Mouse (Mus musculus): ENCODE measurements around the gene Olfr356.

The Olfr356 gene

DNA sequence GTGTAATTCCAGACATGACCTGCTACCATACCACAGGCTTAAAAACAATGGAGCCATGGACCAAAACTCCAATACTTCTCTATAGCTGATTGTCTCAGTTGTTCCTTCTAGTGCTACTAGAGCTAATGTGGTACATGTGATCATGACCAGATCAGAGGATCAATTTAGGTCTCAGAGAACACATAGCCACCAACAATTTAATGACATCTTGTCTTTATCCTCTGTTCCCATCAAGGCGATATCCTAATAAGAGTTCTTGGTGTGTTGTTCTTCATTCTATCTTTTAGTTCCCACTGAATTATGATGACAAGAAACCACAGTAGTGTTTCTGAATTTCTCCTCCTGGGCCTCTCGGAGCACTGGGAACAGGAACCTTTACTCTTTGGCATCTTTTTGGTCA lies at the start of gene Olfr356:
Olfr356 (plus strand) TSS at position 301 of the 400 bp plus-strand sequence.
- no peak for DNase-seq (ENCODE audit: low spot score in 2 of 2)

DNA sequence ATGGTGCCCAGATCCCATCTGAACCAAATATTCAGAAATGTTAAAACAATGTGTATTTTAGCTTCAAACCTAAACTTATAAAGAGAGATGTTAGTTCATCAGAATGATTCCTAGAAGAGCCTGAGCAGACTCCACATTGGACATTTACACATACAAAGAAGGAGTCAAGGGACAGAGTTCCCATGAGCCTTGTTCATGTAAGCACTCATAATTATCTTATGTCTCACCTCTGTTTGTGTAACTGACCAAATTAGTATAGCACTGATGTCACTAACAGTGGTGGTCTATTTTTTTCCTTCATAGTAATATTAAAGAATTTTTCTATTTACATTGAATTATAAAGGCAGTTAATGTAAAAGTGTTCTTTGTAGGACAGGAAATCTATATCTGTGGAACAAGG lies 44.1 kb upstream of the Olfr356 start, which contains the start of gene Olfr353:
Olfr353 (minus strand) TSS at position 101 of the 400 bp plus-strand sequence.
- DNase-seq (ENCODE audit: low spot score in 2 of 2), result no peak

DNA sequence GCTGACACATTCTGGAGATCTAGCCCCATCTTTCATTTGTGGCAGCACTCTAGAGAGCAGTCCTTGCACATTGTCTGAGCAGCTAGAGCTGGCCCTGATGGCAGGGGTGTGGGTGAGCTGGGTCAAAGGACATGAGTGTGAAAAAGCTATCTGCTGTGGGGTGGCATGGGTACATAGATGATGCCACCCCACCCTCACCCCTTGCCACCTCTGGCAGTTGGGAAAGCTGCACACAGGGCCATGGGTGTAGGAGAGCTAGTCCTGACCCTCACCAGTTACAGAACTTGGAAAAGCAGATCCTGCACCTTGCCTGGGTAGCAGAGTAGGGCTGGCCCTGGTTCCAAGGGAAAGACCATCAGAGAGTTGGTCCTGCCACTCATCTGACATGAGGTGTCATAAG lies 39.8 kb upstream of the Olfr356 start:
- no peak for DNase-seq (ENCODE audit: low spot score in 2 of 2)

DNA sequence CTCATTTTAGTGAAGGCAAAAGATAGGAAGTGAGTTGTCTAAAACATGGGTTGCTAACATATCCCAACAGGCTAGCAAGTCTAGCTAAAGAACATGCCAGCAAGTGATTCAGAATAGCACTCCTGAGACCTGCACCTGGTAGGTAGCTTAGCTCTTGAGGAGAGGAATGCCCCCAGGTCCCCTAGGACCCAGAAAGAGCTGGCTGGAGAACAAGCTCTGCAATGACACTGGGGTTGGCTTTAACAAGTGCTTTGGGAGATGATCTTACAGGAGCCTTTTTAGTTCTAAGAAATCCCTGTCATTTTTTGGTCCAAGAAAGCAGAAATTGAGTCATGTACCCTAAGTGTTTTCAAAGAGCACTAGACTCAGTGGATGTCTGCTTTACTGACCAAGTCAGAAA lies 31.5 kb upstream of the Olfr356 start, which contains the start of gene Olfr354:
Olfr354 (plus strand) TSS at position 301 of the 400 bp plus-strand sequence.
- no peak for DNase-seq (ENCODE audit: low spot score in 2 of 2)

DNA sequence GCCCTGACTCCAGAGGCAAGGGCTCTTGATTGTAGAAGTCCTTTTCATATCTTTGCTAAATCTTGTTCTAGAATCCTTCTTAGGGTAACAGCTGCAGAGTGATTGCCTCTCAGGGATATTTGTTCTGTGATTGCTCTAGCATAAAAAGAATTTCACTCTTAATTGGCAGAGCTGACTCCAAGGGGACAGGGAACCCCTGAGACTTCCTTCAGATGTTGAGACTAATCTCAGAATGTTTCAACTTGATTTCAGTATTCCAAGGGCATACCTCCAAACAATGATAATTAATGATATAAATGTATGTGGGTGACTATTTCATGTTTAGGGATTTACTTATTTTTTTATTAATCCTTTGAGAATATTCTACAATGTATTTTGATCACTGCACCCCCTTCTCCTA lies 8.1 kb upstream of the Olfr356 start, which contains the start of gene Olfr355:
Olfr355 (minus strand) TSS at position 101 of the 400 bp plus-strand sequence.
- no peak for DNase-seq (ENCODE audit: low spot score in 2 of 2)
